Mouse (Mus musculus): ENCODE measurements around the gene Rmnd5b.

GRCm38 (mm10) chr11:51670846-51671245, 35.1 kb upstream of the Rmnd5b start:
- TF ChIP-seq CTCF (conservative IDR thresholded peaks at IDR 0.05; ENCODE audit: insufficient read depth, insufficient read length, low read depth, low read length) (no peak), POLR2A (IDR thresholded peaks at IDR 0.05; ENCODE audit: low read depth, low read length) (no peak)

Data from kidney, adult 2 months (tissue).